Mouse (Mus musculus): ENCODE results near the gene Akr1b8.

GRCm38 (mm10) chr6:34355349-34355747, 1.4 kb downstream of the Akr1b8 start:
- TF ChIP-seq POLR2A (IDR thresholded peaks at IDR 0.05; ENCODE audit: low read depth, low read length), result no peak
- TF ChIP-seq CTCF (IDR thresholded peaks at IDR 0.05; ENCODE audit: extremely low read depth, insufficient read length, insufficient replicate concordance, low read depth, low read length), result no peak

Data from small intestine, adult 2 months (tissue).